Mouse (Mus musculus): ENCODE measurements around the gene Cdk14.

DNA sequence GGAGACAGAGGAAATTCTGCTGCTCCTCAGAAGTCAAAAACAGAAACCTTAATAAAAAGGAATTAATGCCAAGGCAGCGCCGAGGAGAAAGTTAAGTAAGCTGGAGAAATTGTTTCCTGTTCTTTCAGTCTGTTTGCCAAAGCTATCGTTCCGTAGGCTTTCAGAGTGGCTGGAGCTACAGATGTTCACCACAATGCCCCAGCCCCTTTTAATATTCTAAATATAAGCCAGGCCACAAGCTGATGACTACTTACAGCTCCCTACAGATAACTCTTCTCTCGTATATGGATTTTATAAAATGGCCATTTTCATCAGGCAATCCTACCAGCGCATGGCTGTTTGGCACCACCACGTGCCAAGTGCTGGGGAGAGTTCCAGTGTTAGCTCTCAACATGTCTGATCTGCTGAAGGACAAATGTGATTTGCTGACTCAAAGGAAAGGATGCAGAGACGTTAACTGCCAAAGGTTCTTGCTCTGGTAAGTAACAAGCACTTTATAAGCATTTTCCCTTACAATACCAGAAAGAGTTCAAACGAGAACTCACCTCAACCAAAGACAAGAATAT is 106.8 kb downstream of the Cdk14 start:
- TF ChIP-seq POLR2A (IDR thresholded peaks at IDR 0.05; ENCODE audit: control insufficient read depth, low read depth, low read length): no peak
- TF ChIP-seq CTCF (IDR thresholded peaks at IDR 0.05; ENCODE audit: control insufficient read depth, insufficient read depth, insufficient replicate concordance, low read depth, low read length): no peak

Data from testis, adult 2 months (tissue).